Mouse (Mus musculus) gastrocnemius, postnatal 4 days (tissue): ENCODE data around the gene Zkscan2. TPM values are rescaled to one million over a fixed set of nuclear protein-coding genes. Genes with fewer than 3 reads are reported as not detected.
A peak's percentile ranks its signal among the peaks of the same experiment; 100 is the strongest.

Experiments used
- DNase-seq, 2 experiments: peaks; one replicate each; pipeline ENCODE4 v3.0.0; 2021 to 2022; ENCODE audit warnings: low spot score in 2 of 2, mixed read lengths in 2 of 2
- long read RNA-seq, 2 experiments: library from polyadenylated mRNA; stranded (forward); transcript quantifications; one replicate each; pipeline ENCODE4 v2.0.0; 2021
- total RNA-seq, 2 experiments: library from RNA; stranded (reverse); gene quantifications; 2 replicates each; pipeline ENCODE4 v1.2.3; 2021

Zkscan2 gene
- 1 to 10 TPM; 1.2 to 1.3 TPM for total RNA-seq
- long read RNA-seq, experiment 1: 0 reads
- long read RNA-seq, experiment 2, partial matches to known transcripts: 0 of 1 reads
- long read RNA-seq, experiment 2, other reads (novel, unspliced or antisense): 1 of 1 reads

DNA sequence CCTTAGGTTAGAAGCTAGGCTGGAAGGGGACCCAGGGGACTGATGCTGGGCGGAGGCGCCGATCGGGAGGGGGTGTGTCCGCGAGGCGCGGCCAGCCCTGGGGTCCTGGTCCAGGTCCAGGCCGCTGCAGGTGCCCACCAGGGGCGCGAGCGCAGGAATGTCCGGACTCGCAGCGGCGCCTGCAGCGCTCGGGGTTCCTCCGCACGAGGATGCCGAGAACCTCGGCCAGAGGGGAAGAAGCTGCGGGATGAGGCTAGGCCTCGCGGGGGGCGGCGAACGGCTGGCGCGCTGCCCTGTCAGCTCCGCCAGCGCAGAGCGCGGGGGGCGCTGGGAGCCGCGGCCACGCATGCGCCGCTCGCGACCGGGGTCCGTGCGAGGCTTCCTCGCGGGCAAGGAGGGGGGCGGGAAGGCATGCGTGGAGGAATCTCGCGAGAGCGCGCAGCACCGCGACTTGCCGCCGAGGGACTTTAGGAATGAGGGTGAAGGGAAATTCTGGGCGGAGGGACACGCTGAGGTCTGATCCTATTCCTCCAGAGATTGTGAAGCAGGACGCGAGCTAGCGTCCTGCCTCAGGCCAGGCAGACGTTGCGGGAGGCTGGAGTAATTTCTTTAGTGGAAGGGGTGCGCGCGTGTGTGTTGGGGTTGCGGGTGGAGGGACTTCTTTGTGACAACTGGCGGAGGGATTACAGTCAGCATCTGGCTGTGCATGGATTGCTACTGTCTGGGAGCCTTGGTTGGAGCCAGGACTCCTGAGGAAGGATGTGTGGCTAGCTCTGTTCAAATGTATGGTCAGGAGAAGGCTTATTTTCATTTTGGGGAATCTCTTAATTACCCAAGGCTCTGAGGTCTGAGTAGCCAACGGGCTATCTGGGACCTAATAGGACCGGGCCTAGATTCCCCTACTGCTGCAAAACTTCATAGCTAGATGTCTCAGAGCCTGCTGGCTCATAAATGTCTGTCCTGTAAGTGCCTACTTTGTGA lies at the start of gene Zkscan2:
Zkscan2 (minus strand) TSS at position 211 of the 981 bp plus-strand sequence.
- peak; percentile 30 to 72 for DNase-seq

DNA sequence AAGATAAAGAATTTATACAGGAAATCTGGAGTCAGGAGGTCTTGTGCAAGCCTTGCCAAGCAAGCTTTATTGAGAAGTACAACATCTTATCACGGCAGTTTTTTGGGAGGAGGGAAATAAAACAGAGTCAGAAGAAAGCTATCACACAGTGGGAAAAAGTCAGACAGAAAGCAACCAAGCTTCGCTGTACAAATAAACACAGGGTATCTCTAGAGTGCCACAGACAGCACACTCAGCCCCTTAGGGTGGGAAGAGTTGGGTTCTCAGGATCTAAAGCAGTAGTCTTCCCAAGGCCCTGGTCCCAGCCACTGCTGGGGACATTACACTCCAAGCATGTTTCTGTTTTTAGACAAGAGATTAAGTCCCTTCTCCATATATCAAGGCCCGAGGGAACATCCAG lies 28.9 kb upstream of the Zkscan2 start:
- no peak for DNase-seq

DNA sequence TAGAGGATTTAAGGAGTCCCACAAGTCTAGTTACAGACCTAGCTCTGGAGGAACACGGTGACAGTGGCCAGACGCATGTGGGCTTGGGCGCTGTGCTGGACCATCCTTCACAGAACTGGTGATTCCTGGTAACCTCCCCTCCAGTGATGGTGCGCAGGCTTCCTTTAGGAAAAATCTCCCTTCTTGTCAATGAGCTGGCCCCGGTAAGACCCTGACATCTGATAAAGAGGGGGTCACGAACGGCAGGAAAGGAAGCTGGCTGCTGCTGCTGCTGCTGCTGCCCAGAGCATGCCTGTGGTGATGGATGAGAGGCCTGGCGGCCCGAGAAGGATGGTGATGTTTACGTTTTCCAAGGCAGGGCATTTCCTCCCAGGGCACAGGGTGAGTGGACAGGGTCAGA lies 25.5 kb upstream of the Zkscan2 start:
- no peak for DNase-seq

DNA sequence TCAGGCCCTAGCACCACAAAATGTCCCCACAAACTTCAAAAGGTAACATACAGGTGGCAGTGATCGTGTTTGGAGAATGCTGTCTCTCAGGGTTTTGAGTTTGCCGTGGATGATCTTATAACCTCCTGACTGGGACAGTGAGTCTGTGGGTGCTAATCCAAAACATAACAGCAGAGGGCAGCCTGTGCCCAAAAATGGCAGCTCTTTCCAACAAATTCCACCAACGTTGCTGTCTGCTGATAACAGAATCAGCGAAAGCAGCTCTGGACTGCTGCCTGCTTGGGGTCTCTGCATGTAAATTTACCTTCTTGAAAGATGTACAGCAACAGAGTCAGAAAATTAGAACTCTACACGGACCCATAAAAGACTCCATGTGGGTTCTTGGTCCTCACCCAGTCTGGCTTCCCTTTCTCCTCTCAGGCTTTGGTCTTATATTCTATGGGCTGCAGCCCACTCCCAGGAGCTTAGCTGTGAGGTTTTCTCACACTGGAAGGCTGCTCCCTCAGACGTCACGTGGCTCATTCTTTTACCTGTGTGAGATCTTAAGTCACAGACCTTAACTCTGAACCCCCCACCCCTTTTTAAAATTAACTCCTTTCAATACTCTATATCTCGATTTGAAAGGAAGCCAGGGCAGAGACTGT lies 24.1 kb upstream of the Zkscan2 start:
- DNase-seq: peak; percentile 36 to 50

DNA sequence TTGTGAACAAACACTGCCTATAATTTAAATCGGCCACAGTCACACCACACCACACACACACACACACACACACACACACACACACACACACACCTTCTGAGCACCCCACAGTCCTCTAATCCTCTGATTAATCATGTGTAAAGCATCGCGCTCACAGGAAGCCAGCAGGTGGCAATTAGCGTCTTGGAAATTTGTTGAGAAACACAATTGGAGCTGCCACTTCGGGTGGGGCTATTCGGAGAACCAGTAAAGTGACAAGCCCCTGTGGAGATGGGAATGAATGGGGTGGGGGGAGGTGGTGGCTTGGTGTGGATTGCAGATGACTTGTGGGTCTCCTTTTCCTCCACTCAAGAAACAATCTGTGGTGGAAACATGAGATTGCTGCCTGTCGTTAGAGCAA lies 7.7 kb upstream of the Zkscan2 start:
- no peak for DNase-seq

DNA sequence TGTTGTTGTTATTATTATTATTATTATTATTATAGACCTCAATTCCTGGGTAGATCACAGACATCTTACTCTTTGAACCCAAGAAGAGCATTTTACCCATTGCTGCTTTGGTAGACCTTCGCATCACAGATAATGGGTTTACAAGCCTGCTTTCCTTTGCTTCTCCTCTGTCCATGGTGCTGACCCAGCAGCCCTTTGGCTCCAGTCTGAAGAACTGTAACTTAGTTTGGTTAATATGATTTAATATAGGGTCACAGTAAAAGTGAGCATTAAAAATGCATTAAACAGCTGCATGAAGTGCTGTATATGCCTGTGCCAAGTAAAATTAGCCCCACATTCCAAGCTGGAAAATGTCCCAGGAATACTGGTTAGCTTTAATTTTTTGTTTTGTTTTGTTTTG lies 3.1 kb upstream of the Zkscan2 start:
- peak; percentile 27 to 65 for DNase-seq

DNA sequence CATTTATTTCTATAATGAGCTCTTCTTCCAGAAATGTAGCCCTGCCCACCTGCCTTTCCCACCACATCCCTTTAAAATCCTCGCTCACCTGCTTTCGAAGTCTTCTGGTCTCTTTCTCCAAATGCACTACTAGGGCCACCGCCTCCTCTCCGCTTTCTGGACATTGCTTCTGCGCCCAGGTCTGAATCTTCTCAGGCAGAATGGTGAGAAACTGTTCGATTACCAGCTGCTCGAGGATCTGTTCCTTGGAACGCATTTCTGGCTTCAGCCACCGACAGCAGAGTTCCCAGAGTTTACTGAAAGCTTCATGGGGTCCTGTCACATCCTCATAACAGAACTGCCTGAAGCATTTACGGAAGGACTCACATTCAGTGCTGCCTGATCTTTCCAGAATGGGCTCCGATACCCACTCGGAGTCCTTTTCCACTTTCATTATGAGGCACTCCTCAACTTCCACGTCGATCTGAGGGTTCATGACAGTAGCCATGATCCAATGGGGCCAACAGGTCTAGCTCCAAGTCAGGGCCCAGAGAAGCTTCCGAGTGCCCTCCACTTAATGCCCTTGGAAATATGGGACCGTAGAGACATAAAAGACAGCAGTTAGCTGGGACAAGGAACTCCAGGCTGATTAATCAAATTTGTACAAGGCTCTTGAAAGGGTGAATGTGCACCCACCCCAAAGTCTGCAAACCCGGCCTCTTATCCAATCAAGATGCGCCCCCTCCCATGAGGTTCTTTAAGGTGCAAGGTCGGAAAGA lies 589 bp downstream of the Zkscan2 start:
- DNase-seq: no peak

DNA sequence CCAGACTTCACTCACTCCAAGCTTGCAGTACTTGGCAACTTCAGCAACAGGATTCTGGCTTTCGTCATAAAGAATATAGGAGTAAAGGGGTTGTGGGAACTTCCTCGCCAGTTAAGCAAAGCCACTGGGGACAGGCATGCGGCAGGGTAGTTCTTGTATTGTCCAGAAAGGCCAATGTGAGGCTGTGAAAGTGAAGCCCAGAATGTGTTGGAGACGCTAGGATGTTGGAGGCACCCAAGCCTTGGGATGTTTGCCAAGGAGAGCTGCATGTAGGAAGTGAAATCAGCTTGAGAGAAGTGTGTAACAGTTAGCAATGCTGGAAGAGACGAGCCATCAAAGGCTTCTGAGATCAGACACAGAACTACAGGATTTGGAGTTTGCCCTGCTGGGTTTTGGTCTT lies 12.5 kb downstream of the Zkscan2 start:
- no peak for DNase-seq

DNA sequence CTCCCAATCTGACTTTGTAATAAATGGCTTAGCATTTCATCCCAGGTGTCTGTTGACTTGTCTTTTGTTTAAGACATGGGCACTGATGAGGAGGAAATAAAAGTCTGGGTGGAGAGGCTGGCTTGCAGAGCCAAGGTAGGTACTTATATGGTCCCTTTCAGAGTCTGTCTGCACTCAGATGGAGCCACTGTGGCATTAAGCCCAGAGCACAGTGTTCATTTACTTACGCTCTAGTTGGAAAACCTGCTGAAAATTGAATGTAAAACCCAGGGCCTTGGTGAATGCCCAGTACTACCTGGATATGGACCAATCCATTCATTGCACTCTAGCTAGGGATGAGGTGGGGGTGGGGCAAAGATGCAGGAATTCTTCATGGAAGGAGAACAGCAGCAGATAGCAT lies 32.3 kb downstream of the Zkscan2 start:
- DNase-seq: no peak

DNA sequence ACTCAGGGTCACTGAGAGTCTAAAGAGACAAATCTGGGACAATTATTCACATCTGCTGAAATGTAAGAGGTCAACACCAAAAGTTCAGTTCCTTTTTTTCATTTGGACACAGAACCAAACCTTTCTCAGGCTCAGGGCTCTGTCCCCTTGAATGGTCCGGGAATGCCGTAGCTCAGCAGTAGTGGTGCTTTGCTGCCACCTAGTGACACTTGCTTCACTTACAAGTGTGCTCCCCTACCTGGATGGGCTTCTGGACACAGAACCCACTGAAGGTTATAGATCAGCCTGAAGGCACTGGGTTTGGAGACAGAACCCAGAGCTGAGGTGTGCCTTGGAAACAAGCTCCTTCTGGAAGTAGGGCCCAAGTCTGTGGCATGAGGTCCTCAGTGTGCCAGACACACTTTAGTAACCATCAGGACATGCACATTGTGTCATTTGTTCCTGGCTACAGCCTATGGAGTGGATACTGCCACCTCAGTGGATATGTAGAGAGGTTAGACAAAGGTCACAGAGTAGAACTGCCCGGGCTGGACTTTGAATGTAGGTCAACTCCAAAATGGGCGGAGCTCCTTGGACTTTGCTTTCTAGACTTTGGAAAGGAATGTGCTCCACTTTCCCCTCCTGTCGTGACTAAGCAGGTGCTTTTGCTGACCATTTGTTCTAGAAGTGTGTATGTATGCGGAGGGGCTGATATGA lies 34.4 kb downstream of the Zkscan2 start:
- peak; percentile 35 to 64 for DNase-seq

DNA sequence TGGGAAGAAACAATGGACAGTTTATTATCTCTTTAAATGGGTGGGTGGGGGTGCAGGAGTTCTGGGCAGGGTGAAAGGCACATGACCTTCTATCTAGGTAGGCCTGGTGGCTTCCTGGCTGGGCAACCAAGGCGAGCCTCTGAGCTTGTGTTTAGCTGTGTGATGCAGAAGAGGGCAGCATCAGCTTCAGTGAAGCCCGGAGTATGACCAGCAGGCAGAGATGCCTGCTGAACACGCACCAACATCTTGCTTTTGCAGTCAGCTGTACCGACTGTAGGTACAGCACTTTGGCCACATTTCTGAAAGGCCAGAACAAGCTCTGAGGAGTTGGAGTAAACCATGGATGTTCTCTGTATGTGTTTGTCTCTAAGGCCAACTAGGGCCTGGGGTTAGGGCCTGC lies 36.7 kb downstream of the Zkscan2 start:
- DNase-seq: no peak

DNA sequence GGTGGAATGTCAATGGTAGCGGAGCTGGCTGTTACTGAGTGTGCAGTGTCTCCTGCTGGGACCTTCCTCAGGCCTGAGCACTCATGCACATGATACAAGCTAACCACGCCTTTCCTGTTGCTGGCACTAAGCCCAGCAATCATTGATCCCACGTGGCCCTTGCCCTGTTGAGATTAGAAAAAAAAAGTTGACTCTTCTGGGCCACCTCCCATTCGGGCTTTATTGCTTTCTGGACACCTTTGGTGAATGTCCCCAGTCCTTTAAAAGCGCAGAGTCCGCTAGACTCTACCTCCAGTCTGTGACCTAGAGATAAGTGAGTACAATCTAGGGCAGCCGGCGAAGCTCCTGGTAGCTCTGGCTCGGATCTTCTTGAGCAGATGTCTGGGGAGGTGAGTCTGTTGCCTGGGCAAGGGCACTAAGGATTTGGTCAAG lies 38.2 kb downstream of the Zkscan2 start, which contains the start of gene Aqp8:
Aqp8 (plus strand) TSS at position 222 of the 432 bp plus-strand sequence.
- no peak for DNase-seq

DNA sequence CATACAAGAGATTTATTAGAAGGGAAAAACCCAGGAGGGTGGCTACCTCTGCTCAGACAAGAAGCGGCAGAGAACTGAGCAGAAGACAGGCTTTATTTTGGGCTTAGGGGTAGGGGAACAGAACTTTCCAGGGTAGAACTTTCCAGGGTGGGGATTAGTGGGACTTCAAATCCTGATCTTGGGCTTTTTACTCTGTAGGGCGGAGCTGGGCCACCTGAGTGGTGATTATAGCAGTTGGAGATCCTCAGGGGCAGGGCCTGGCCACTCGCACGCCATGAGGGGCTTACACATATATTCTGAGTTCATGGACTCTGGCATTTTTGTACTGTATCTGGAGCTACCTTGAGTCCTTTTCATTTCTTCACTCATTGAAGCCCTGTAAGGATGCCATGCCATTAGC lies 38.9 kb downstream of the Zkscan2 start:
- no peak for DNase-seq

DNA sequence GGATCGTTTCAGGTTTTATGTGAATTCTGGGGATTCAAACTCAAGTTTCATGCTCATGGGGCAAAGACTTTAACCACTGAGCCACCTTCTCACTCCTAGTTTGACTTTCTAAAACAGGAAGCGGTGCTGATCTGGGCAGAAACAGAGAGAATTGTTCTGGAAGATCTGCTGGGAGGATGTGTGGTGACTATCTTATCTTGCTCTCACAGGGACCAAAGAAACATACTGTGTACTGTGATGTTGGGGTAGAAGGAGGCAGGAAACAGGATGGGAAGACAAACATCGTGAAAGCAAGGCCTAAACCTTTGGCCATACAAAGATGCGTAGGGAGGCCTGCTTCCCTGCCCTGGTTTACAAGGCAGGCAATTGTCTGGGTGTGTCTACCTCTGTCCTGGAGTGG lies 41.0 kb downstream of the Zkscan2 start:
- no peak for DNase-seq

DNA sequence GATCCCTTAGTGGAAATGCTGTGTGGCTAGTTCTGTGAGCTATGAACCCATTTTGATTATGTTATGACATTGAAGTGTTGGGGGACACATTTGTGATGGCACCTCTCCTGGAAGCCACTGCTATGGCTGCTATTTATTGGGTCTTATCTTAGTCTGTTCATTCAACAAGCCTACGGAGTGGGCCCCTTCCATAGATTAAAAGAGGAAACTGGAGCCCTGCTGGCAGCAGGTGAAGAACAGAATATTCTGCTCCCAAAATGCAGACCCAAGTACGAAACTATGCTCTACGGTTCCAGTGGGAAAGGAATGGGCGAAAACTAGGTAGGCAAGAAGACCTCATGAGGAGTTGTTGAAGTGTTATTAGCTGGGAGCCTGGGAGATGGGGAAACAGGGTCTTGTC lies 41.9 kb downstream of the Zkscan2 start:
- DNase-seq: no peak

DNA sequence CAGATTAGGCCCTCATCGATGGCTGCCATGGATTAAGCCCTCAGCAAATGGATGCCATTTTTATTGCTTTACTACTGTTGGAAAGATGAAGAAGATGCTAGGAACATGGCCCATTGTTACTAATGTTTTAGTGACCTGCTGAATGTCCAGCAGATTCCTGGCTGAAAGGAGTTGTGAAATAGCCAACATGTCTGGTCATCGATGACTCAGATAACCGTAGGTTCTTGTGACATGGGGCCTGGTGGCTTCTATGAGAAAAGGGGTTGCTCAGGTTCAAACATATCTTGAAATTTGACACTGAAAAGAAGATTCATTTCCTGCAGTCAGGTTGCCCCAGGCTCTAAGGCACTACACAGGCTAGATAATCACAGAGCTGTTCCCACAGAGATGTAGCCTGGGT lies 45.2 kb downstream of the Zkscan2 start:
- DNase-seq: no peak

DNA sequence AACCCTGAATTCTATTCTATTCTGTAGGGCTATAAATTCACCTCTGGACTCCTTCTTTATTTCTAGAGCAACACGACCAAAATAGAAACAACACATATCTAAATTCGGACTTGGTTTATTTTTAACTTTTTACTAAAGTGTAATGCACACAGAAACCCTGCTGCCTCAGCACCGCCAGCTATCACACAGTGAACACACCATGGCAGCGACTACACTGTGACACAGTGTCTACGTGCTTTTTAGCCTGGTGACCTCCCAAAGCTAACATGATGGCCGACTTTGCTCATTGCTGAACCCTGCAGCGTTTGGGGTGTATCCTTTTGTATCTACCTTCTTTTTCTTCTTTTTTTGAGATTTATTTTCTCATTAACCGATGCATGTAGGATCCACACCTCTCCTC lies 47.2 kb downstream of the Zkscan2 start:
- no peak for DNase-seq

DNA sequence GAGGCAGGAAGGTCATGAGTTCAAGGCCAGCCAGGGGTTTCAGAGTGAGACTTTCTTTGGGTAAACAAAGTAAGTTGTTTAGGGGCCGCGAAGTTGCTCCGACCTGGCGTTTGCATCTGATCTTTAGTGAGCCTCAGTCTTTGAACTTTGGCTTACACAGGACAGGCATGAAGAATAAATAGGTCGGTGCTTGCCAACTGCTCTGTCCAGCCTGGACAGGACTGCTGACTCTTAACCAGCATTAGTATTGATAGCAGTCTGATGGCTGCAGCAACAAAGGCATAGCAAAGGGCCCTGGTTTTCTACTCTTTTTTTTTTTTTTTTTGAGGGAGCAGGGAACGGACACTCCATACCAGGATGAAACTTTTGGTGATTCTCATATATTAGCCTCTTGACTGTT lies 47.7 kb downstream of the Zkscan2 start:
- no peak for DNase-seq

DNA sequence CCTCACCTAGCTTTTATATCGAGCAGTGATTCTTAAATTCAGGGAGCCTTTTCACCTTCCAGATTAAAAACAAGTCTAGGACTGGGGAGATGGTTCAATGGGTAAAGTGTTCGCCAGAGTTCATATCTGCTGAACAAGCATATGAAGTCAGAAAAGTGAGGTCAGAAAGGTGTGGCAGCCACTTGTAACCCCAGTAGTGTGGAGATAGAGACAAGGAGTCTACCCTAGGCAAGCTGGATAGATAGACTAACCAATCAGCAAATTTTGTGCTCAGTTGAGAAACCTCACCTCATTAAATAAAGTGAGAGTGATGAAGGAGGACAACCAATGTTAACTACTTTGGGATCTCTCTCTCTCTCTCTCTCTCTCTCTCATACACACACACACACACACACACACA lies 49.7 kb downstream of the Zkscan2 start:
- no peak for DNase-seq

DNA sequence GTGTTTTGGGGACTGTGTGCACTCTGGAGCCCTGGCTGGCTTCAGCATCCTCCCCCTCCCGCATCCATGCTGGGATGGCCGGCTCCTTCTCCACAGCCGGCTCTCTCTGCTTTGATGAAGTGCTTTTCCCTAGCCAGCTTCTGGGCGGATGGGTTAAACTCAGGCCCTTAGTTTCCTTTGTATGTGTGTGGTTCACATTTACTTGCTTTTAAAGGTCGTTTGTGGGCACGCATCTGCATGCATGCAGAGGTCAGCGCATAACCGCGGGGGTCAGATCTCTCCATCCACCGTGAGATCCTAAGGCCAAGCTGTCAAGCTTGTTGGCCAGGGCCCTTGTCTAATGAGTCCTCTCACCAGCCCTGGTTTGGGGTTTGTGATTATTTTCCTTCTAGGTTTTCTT lies 50.6 kb downstream of the Zkscan2 start:
- DNase-seq: no peak

DNA sequence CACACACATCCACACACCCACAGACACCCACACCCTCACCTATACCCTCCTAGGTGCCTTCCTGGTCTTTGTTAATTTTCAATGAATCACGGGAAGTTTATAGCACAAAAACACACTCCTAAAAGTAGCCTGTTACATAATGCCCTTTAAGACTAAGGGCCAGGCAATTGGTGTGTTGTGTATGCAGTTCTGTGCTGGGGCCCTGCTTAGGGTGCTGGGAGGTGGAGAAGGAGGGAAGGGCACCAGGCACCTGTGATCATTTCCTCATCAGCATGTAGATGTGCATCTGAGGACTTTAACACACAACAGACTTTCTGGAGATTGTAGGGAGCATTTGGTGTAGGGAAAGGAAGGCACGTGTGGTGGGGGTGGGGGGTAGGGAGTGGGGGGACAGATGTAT lies 51.5 kb downstream of the Zkscan2 start:
- no peak for DNase-seq
